8 mouse cellular contexts compared by ENCODE assay signal in the genomic region with DNA sequence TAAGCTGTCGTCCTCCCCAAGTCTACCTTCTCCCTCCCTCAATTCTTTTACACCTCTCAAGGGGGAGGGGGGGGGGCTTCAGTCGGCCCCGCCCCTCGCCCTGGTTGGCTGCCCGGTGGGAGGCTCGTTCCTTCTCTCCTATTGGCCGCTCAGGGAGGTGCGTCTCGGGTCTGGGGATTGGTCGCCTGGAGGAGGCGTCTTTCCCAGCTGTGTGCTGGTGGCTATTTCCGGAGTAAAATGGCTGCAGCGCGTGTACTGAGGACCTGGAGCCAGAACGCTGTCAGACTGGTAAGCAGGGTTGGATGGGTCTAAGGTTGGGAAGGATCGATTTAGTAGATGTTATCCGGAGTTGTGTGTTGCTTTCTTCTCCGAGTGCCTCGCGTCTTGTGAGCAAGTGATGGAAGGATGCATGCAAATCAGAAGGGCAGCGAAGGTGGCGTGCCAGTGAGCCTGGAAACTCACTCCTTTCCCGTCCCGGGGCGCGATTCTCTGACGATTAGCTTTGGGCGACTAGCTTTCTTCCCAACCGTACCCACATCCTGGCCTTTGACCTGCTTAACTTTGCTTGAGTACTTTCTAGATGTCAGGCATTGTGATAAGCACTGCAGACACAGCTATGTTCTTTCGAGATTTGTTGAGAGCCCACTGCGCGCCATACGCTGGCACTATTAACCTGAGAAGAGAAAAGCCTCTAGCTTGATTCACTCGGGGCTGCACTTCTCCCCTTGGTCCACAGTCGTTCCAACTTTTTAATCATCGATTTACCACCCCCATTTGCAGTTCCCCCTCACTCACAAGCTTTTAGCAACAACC. TPM values are rescaled to one million over a fixed set of nuclear protein-coding genes. Genes with fewer than 3 reads are reported as not detected.
DNase-seq lines count a peak whose midpoint lies in the region; ATAC-seq and TF ChIP-seq lines count a peak whose summit lies in the region.

Gene Dbt (plus strand): TSS at position 167 of the 813 bp plus-strand sequence.

- no peaks in the 10 kb centered on the region for H3K27me3 ChIP-seq in E14TG2a.4 (ENCODE audit: insufficient read depth, low read length)
- H3K27me3 ChIP-seq in forebrain, embryonic 14.5 days (replicated peaks; ENCODE audit: control insufficient read depth, insufficient read depth, low read length): no peaks in the 10 kb centered on the region
- H3K27me3 ChIP-seq in neural tube, embryonic 15.5 days (replicated peaks): no peaks in the 10 kb centered on the region

- H3K9ac ChIP-seq in forebrain, embryonic 14.5 days (ENCODE audit: low read length): peak within 1 kb of the TSS; percentile 76
- peak within 1 kb of the TSS; percentile 63 for H3K9ac ChIP-seq in neural tube, embryonic 15.5 days (replicated peaks)

- intact Hi-C loops in heart, postnatal 14 days (cut with DNase I): loop anchor here (5.0 kb wide), 1 partner anchor 79 kb away; the partner anchor contains the start of gene Sass6

- peaks cover 15% of the 10 kb centered on the region for H3K36me3 ChIP-seq in E14TG2a.4 (ENCODE audit: insufficient read depth, low read length)
- H3K36me3 ChIP-seq in forebrain, embryonic 14.5 days (ENCODE audit: control insufficient read depth, insufficient read depth, low read length): no peaks in the 10 kb centered on the region
- H3K36me3 ChIP-seq in neural tube, embryonic 15.5 days: peaks cover 5% of the 10 kb centered on the region; the same call in 1 of the 2 replicates

- TF ChIP-seq CTCF in E14TG2a.4 (conservative IDR thresholded peaks at IDR 0.05; ENCODE audit: low read length): no peak

- no peak within 1 kb of the TSS for H3K27ac ChIP-seq in forebrain, embryonic 14.5 days (ENCODE audit: low read depth, low read length)
- H3K27ac ChIP-seq in neural tube, embryonic 15.5 days (replicated peaks): peak within 1 kb of the TSS; percentile 71

- DNase-seq in forebrain, embryonic 14.5 days (ENCODE audit: low spot score): peak; percentile 96
- peak; percentile 85 to 88 for DNase-seq in heart, postnatal 14 days
- peak; percentile 88 for DNase-seq in layer of hippocampus, adult 11-12 months (ENCODE audit: low spot score)
- DNase-seq in lung, adult 18-20 months: peak; percentile 90 to 93
- DNase-seq in testis, postnatal 14 days (ENCODE audit: low spot score): peak; percentile 89

- under 1% methylated on average over 36 of the region's 36 CpGs for WGBS in forebrain, embryonic 14.5 days
- under 1% methylated on average over 36 of the region's 36 CpGs for WGBS in neural tube, embryonic 15.5 days

- ATAC-seq in cerebellum, adult (ENCODE audit: insufficient number of reproducible peaks, low FRiP score, low TSS enrichment): peak; percentile 79
- peak; percentile 94 for ATAC-seq in forebrain, embryonic 14.5 days
- ATAC-seq in neural tube, embryonic 15.5 days (ENCODE audit: low FRiP score): peak; percentile 93

- no peaks in the 10 kb centered on the region for H3K9me3 ChIP-seq in E14TG2a.4 (ENCODE audit: low read length)
- H3K9me3 ChIP-seq in forebrain, embryonic 14.5 days (replicated peaks; ENCODE audit: control insufficient read depth, low read length): no peaks in the 10 kb centered on the region
- no peaks in the 10 kb centered on the region for H3K9me3 ChIP-seq in neural tube, embryonic 15.5 days (replicated peaks)

- H3K4me1 ChIP-seq in E14TG2a.4 (replicated peaks; ENCODE audit: low read depth, low read length): peaks cover 28% of the 10 kb centered on the region
- H3K4me1 ChIP-seq in forebrain, embryonic 14.5 days (ENCODE audit: control insufficient read depth, insufficient read depth, low read length): peaks cover 10% of the 10 kb centered on the region; the same call in 1 of the 2 replicates
- peaks cover 18% of the 10 kb centered on the region for H3K4me1 ChIP-seq in neural tube, embryonic 15.5 days

- peak within 1 kb of the TSS; percentile 77 for H3K4me2 ChIP-seq in forebrain, embryonic 14.5 days (ENCODE audit: low read length)
- peak within 1 kb of the TSS; percentile 74 for H3K4me2 ChIP-seq in neural tube, embryonic 15.5 days

- peak within 1 kb of the TSS; percentile 91 for H3K4me3 ChIP-seq in E14TG2a.4 (replicated peaks; ENCODE audit: low read length)
- H3K4me3 ChIP-seq in forebrain, embryonic 14.5 days (ENCODE audit: low read depth, low read length): peak within 1 kb of the TSS; percentile 57
- peak within 1 kb of the TSS; percentile 62 for H3K4me3 ChIP-seq in neural tube, embryonic 15.5 days (replicated peaks)

RNA-seq across cellular contexts. Expression of gene Dbt, which starts in this region (rescaled TPM):
- polyA plus RNA-seq in forebrain, embryonic 14.5 days (2014; fragmentation: Nextera tagmentation; extraction: Ambion mirVana): 6.2 and 8.4 TPM in 2 replicates
- 10 to 100 TPM; 26.9 to 33.8 TPM for total RNA-seq in heart, postnatal 14 days (2021)
- 13.7 and 15.4 TPM in 2 replicates for polyA plus RNA-seq in neural tube, embryonic 15.5 days (2015; fragmentation: Nextera tagmentation; extraction: Ambion mirVana)
